In genomic region chr4:128806827-128807179, GRCm38 (mm10) we compare ENCODE assay signal across 7 mouse cellular contexts. TPM values are rescaled to one million over a fixed set of nuclear protein-coding genes. Genes with fewer than 3 reads are reported as not detected.
DNase-seq lines count a peak whose midpoint lies in the region; ATAC-seq and TF ChIP-seq lines count a peak whose summit lies in the region.

No protein-coding gene starts in this region.

- peaks cover 68% of the 10 kb centered on the region for H3K4me1 ChIP-seq in erythroblast, embryonic 14.5 days (ENCODE audit: control insufficient read depth)
- peaks cover 42% of the 10 kb centered on the region for H3K4me1 ChIP-seq in heart, embryonic 15.5 days (replicated peaks)
- peaks cover 70% of the 10 kb centered on the region for H3K4me1 ChIP-seq in megakaryocyte, embryonic 14.5 days
- H3K4me1 ChIP-seq in spleen, adult 2 months (ENCODE audit: control insufficient read depth, insufficient read depth, insufficient read length): peaks cover 12% of the 10 kb centered on the region; the same call in 1 of the 2 replicates

- no peak for TF ChIP-seq CTCF in spleen, adult 2 months (IDR thresholded peaks at IDR 0.05; ENCODE audit: extremely low read depth, insufficient read depth, insufficient read length, insufficient replicate concordance)

- H3K27me3 ChIP-seq in erythroblast, embryonic 14.5 days (ENCODE audit: control insufficient read depth): no peaks in the 10 kb centered on the region
- H3K27me3 ChIP-seq in heart, embryonic 15.5 days: no peaks in the 10 kb centered on the region
- no peaks in the 10 kb centered on the region for H3K27me3 ChIP-seq in megakaryocyte, embryonic 14.5 days (replicated peaks)
- H3K27me3 ChIP-seq in spleen, adult 2 months (ENCODE audit: control insufficient read depth, insufficient read depth, low read length): no peaks in the 10 kb centered on the region

- peak overlapping the region; percentile 80 for H3K4me3 ChIP-seq in erythroblast, embryonic 14.5 days (replicated peaks)
- peak overlapping the region; percentile 65 for H3K4me3 ChIP-seq in heart, embryonic 15.5 days
- peak overlapping the region; percentile 93 for H3K4me3 ChIP-seq in megakaryocyte, embryonic 14.5 days (replicated peaks)
- H3K4me3 ChIP-seq in spleen, adult 2 months (ENCODE audit: extremely low read depth, insufficient read depth, insufficient read length): peak overlapping the region; percentile 76

- WGBS in heart, embryonic 15.5 days: 3% methylated on average over 15 of the region's 15 CpGs
- 1% methylated on average over 15 of the region's 15 CpGs for WGBS in spleen, adult 2 months

- no peaks in the 10 kb centered on the region for H3K9me3 ChIP-seq in erythroblast, embryonic 14.5 days (ENCODE audit: control insufficient read depth, low read length)
- no peaks in the 10 kb centered on the region for H3K9me3 ChIP-seq in heart, embryonic 15.5 days (replicated peaks)
- H3K9me3 ChIP-seq in megakaryocyte, embryonic 14.5 days: peaks cover 5% of the 10 kb centered on the region; the same call in 1 of the 2 replicates

- TF ChIP-seq POLR2A in spleen, adult 2 months (IDR thresholded peaks at IDR 0.05; ENCODE audit: low read depth, low read length): no peak

- peaks cover 10% of the 10 kb centered on the region for H3K36me3 ChIP-seq in erythroblast, embryonic 14.5 days (ENCODE audit: control insufficient read depth)
- H3K36me3 ChIP-seq in heart, embryonic 15.5 days: no peaks in the 10 kb centered on the region
- peaks cover 11% of the 10 kb centered on the region for H3K36me3 ChIP-seq in megakaryocyte, embryonic 14.5 days (replicated peaks; ENCODE audit: low read length)
- no peaks in the 10 kb centered on the region for H3K36me3 ChIP-seq in spleen, adult 2 months (ENCODE audit: control insufficient read depth, insufficient read depth, low read length)

- ATAC-seq in heart, embryonic 15.5 days (replicated peaks; ENCODE audit: insufficient number of reproducible peaks, insufficient read depth, low FRiP score, low read depth): peak; percentile 45

- H3K9ac ChIP-seq in heart, embryonic 15.5 days: peak overlapping the region; percentile 98

- peak; percentile 76 for DNase-seq in MEL-GATA-1-ER (ENCODE audit: extremely low read depth, low read depth)
- peak; percentile 84 for DNase-seq in brain, adult 2 months (ENCODE audit: low read depth, low spot score)
- DNase-seq in kidney, postnatal 14 days: peak; percentile 78
- DNase-seq in spleen, adult 2 months (ENCODE audit: low read depth in 1 of 2, low spot score in 2 of 2): peak in 1 of 2 experiments; percentile 53

- peak overlapping the region; percentile 81 for H3K4me2 ChIP-seq in heart, embryonic 15.5 days

- peak overlapping the region; percentile 96 for H3K27ac ChIP-seq in heart, embryonic 15.5 days
- H3K27ac ChIP-seq in spleen, adult 2 months (ENCODE audit: insufficient read depth, low read length): peak overlapping the region; percentile 51; the same call in 1 of the 2 replicates

RNA-seq across cellular contexts. Expression of gene Zfp362, which starts 1.0 kb away (rescaled TPM):
- polyA plus RNA-seq in erythroblast, embryonic 14.5 days (2012): 6.5 and 6.7 TPM in 2 replicates
- polyA plus RNA-seq in heart, embryonic 15.5 days (2015; fragmentation: Nextera tagmentation; extraction: Ambion mirVana): 14.2 and 21.1 TPM in 2 replicates
- 78.0 and 89.8 TPM in 2 replicates for polyA plus RNA-seq in megakaryocyte, embryonic 14.5 days (2012; ENCODE audit: insufficient read depth, low replicate concordance)
- polyA plus RNA-seq in spleen, adult 2 months (2012; rRNA removed): 52.7 and 69.3 TPM in 2 replicates

RNA-seq across cellular contexts. Expression of gene A3galt2, which starts 51.6 kb away (rescaled TPM):
- polyA plus RNA-seq in erythroblast, embryonic 14.5 days (2012): not detected in 2 replicates
- 0.04 TPM in 1 of 2 replicates, not detected in the other for polyA plus RNA-seq in heart, embryonic 15.5 days (2015; fragmentation: Nextera tagmentation; extraction: Ambion mirVana)
- 0.49 TPM in 1 of 2 replicates, not detected in the other for polyA plus RNA-seq in megakaryocyte, embryonic 14.5 days (2012; ENCODE audit: insufficient read depth, low replicate concordance)
- polyA plus RNA-seq in spleen, adult 2 months (2012; rRNA removed): 0.41 TPM in 2 replicates
